Mouse (Mus musculus): ENCODE measurements around the gene Kcnma1.

- TF ChIP-seq CTCF (IDR thresholded peaks at IDR 0.05; ENCODE audit: low read depth): no peak
- no peak for TF ChIP-seq EP300 (IDR thresholded peaks at IDR 0.05; ENCODE audit: low read depth)
These were observed 205.2 kb downstream of the Kcnma1 start for GRCm38 (mm10) chr14:23809124-23809523.
